Comparison of ENCODE assay signal across 25 mouse cellular contexts in the genomic region with DNA sequence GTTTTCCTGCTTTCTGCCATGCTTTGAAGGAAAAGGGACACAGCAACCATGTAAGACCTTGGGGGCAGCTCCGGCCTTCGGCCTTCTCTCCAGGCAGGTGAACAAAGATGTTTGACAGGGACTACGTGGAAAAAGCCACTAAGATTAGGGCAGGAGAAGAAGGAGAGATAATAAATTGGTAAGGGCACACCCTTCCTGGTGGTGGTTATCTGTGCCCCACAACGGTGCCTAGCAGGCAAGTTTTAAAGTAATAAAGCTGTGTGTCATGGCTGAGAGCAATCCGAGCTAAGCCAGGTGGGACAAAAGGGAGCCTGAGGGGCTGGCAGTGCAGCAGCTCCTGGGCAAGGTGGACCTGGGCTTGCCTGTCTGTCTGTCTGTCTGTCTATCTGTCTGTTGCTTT. TPM values are rescaled to one million over a fixed set of nuclear protein-coding genes. Genes with fewer than 3 reads are reported as not detected.
DNase-seq lines count a peak whose midpoint lies in the region; ATAC-seq lines count a peak whose summit lies in the region.
"Had no signal": no experiment of that assay in that cellular context is flagged by ENCODE, and none has a peak within 500 bp of the region (broad histone marks: within the 10 kb centered on the region; RNA-seq: fewer than 3 reads in every experiment).

No protein-coding gene starts in this region.

- H3K36me3 ChIP-seq in liver, embryonic 13.5 days: peaks cover 24% of the 10 kb centered on the region

- WGBS in liver, embryonic 13.5 days (ENCODE audit: insufficient replicate concordance): 20% methylated on average over 5 of the region's 5 CpGs

- no peaks in the 10 kb centered on the region for H3K27me3 ChIP-seq in liver, embryonic 13.5 days
- H3K27me3 ChIP-seq: embryonic facial prominence, embryonic 12.5 days; forebrain, embryonic 15.5 days; heart, embryonic 13.5 days; hindbrain, embryonic 13.5 days; midbrain, embryonic 13.5 days; neural tube, embryonic 12.5 days had no signal

- no peaks in the 10 kb centered on the region for H3K9me3 ChIP-seq in liver, embryonic 13.5 days (replicated peaks)
- H3K9me3 ChIP-seq: embryonic facial prominence, embryonic 12.5 days; forebrain, embryonic 15.5 days; heart, embryonic 13.5 days; hindbrain, embryonic 13.5 days; midbrain, embryonic 13.5 days; neural tube, embryonic 12.5 days had no signal

- H3K27ac ChIP-seq in liver, embryonic 13.5 days: no peak overlapping the region; the same call in 1 of the 2 replicates
- H3K27ac ChIP-seq: embryonic facial prominence, embryonic 12.5 days; forebrain, embryonic 15.5 days; heart, embryonic 13.5 days; hindbrain, embryonic 13.5 days; kidney, postnatal 0 days; midbrain, embryonic 13.5 days; neural tube, embryonic 12.5 days had no signal

- H3K9ac ChIP-seq in liver, embryonic 13.5 days: peak overlapping the region; percentile 26; the same call in 1 of the 2 replicates
- H3K9ac ChIP-seq: embryonic facial prominence, embryonic 12.5 days; forebrain, embryonic 15.5 days; heart, embryonic 13.5 days; hindbrain, embryonic 13.5 days; midbrain, embryonic 13.5 days; neural tube, embryonic 12.5 days had no signal

- DNase-seq in c-Kit-negative CD71-positive TER-119-positive erythroid progenitor cells, embryonic 14.5 days (ENCODE audit: low read depth, low spot score): peak; percentile 21
- peak; percentile 57 for DNase-seq in liver, embryonic 13.5 days
- DNase-seq in spleen, adult 18-20 months: no peak
- no peak for DNase-seq in ovary, postnatal 36 days (ENCODE audit: low spot score)
- no peak for DNase-seq in lung, postnatal 14 days
- DNase-seq: adrenal gland, postnatal 25 days; cerebellum, adult 18-20 months; cerebellum, postnatal 14 days; gastrocnemius, postnatal 14 days; heart, adult 18-20 months; kidney, adult 18-20 months; left cerebral cortex, postnatal 4 days; retina, postnatal 1 day; thymus, adult 2 months had no signal

- peaks cover 29% of the 10 kb centered on the region for H3K4me1 ChIP-seq in liver, embryonic 13.5 days (replicated peaks)
- H3K4me1 ChIP-seq: embryonic facial prominence, embryonic 12.5 days; heart, embryonic 13.5 days; hindbrain, embryonic 13.5 days; midbrain, embryonic 13.5 days; neural tube, embryonic 12.5 days had no signal

- H3K4me3 ChIP-seq in liver, embryonic 13.5 days (replicated peaks): no peak overlapping the region
- H3K4me3 ChIP-seq: embryonic facial prominence, embryonic 12.5 days; forebrain, embryonic 15.5 days; heart, embryonic 13.5 days; hindbrain, embryonic 13.5 days; midbrain, embryonic 13.5 days; neural tube, embryonic 12.5 days had no signal

- peak; percentile 75 for ATAC-seq in erythroblast, adult 5-6 weeks (replicated peaks; ENCODE audit: low FRiP score, poor library complexity, severe bottlenecking)
- peak; percentile 98 for ATAC-seq in liver, embryonic 13.5 days (ENCODE audit: low read depth)
- ATAC-seq in megakaryocyte progenitor cell, adult 5-6 weeks (replicated peaks; ENCODE audit: poor library complexity): peak; percentile 79
- ATAC-seq: forebrain, embryonic 15.5 days; inflammation-experienced regulatory T-cells, adult 6 months; lung, postnatal 0 days; midbrain, embryonic 13.5 days had no signal

- peak overlapping the region; percentile 53 for H3K4me2 ChIP-seq in liver, embryonic 13.5 days
- H3K4me2 ChIP-seq: embryonic facial prominence, embryonic 12.5 days; forebrain, embryonic 15.5 days; heart, embryonic 13.5 days; hindbrain, embryonic 13.5 days; midbrain, embryonic 13.5 days; neural tube, embryonic 12.5 days had no signal

RNA-seq across cellular contexts. Expression of a gene that starts 31.8 kb away (rescaled TPM):
- total RNA-seq in erythroblast, adult 5-6 weeks (2015; ENCODE audit: low replicate concordance): 50.3 and 60.4 TPM in 2 replicates
- total RNA-seq in erythroblast, adult 5-6 weeks (2017; ENCODE audit: low replicate concordance): 56.3 and 87.4 TPM in 2 replicates
- 38.9 and 48.0 TPM in 2 replicates for polyA plus RNA-seq in liver, embryonic 13.5 days (2015; fragmentation: Nextera tagmentation; extraction: Ambion mirVana)
- total RNA-seq in megakaryocyte progenitor cell, adult 5-6 weeks (2015): 69.6 and 75.9 TPM in 2 replicates
- 58.6 and 60.3 TPM in 2 replicates for total RNA-seq in megakaryocyte progenitor cell, adult 5-6 weeks (2017)

Comparison
In these comparisons a context has a peak if more than half of its experiments do, and no peak if none do; other contexts are left out.
1. DNase-seq: peak in c-Kit-negative CD71-positive TER-119-positive erythroid progenitor cells, embryonic 14.5 days (single experiment) and liver, embryonic 13.5 days (single experiment); none in spleen, adult 18-20 months (0 of 2), ovary, postnatal 36 days (single experiment) and lung, postnatal 14 days (single experiment).
2. Peak in every context shown above with its lines, with median percentiles within 50 percentile points of each other: ATAC-seq.